Mouse (Mus musculus): Measurements from ENCODE around the gene Tfap2a. TPM values are rescaled to one million over a fixed set of nuclear protein-coding genes. Genes with fewer than 3 reads are reported as not detected.

Gene Tfap2a
- polyA plus RNA-seq, 1 experiment from 2014 or later = 0.10 TPM

- Histone ChIP-seq H3K4me2 (ENCODE audit: low read depth, low read length) (no peak overlapping the region), H3K4me3 (ENCODE audit: low read length) (no peak overlapping the region), H3K36me3 (ENCODE audit: control insufficient read depth, insufficient read depth, low read length) (no peaks in the 10 kb centered on the region), H3K27me3 (ENCODE audit: control insufficient read depth, insufficient read depth, low read depth, low read length) (peaks cover 89% of the 10 kb centered on the region), H3K9me3 (ENCODE audit: control insufficient read depth, low read length) (peaks cover 3% of the 10 kb centered on the region; the same call in 1 of the 2 replicates), H3K9ac (ENCODE audit: low read length) (no peak overlapping the region), H3K27ac (ENCODE audit: low read length) (no peak overlapping the region), H3K4me1 (replicated peaks; ENCODE audit: control insufficient read depth, insufficient read depth, low read length) (no peaks in the 10 kb centered on the region)
- no peak for ATAC-seq (ENCODE audit: low read depth)
- 13% methylated on average over 4 of the region's 4 CpGs for WGBS
Observed at GRCm38 (mm10) chr13:40743221-40743620, 5.0 kb upstream of the Tfap2a start.

- no peak for ATAC-seq (ENCODE audit: low read depth)
- H3K27me3 ChIP-seq (ENCODE audit: control insufficient read depth, insufficient read depth, low read depth, low read length) = peaks cover 93% of the 10 kb centered on the region
- H3K9me3 ChIP-seq (ENCODE audit: control insufficient read depth, low read length) = peaks cover 3% of the 10 kb centered on the region; the same call in 1 of the 2 replicates
- WGBS = 4% methylated on average over 25 of the region's 25 CpGs
- H3K4me3 ChIP-seq (ENCODE audit: low read length) = no peak overlapping the region
- H3K9ac ChIP-seq (ENCODE audit: low read length) = no peak overlapping the region
- no peak overlapping the region for H3K4me2 ChIP-seq (ENCODE audit: low read depth, low read length)
- no peaks in the 10 kb centered on the region for H3K4me1 ChIP-seq (replicated peaks; ENCODE audit: control insufficient read depth, insufficient read depth, low read length)
- no peak overlapping the region for H3K27ac ChIP-seq (ENCODE audit: low read length)
- no peaks in the 10 kb centered on the region for H3K36me3 ChIP-seq (ENCODE audit: control insufficient read depth, insufficient read depth, low read length)
Observed at GRCm38 (mm10) chr13:40741841-40742550, 3.8 kb upstream of the Tfap2a start.

- H3K9ac ChIP-seq (ENCODE audit: low read length) = no peak overlapping the region
- no peak overlapping the region for H3K4me3 ChIP-seq (ENCODE audit: low read length)
- no peaks in the 10 kb centered on the region for H3K36me3 ChIP-seq (ENCODE audit: control insufficient read depth, insufficient read depth, low read length)
- no peak overlapping the region for H3K27ac ChIP-seq (ENCODE audit: low read length)
- H3K4me2 ChIP-seq (ENCODE audit: low read depth, low read length) = no peak overlapping the region
- no peak for ATAC-seq (ENCODE audit: low read depth)
- 4% methylated on average over 7 of the region's 7 CpGs for WGBS
- H3K9me3 ChIP-seq (ENCODE audit: control insufficient read depth, low read length) = peaks cover 3% of the 10 kb centered on the region; the same call in 1 of the 2 replicates
- H3K27me3 ChIP-seq (ENCODE audit: control insufficient read depth, insufficient read depth, low read depth, low read length) = peaks cover 96% of the 10 kb centered on the region
- H3K4me1 ChIP-seq (replicated peaks; ENCODE audit: control insufficient read depth, insufficient read depth, low read length) = no peaks in the 10 kb centered on the region
Observed at GRCm38 (mm10) chr13:40741436-40741835, 3.3 kb upstream of the Tfap2a start.

- Histone ChIP-seq H3K4me2 (ENCODE audit: low read depth, low read length) (no peak overlapping the region), H3K9ac (ENCODE audit: low read length) (no peak overlapping the region), H3K27ac (ENCODE audit: low read length) (no peak overlapping the region), H3K4me1 (replicated peaks; ENCODE audit: control insufficient read depth, insufficient read depth, low read length) (no peaks in the 10 kb centered on the region), H3K36me3 (ENCODE audit: control insufficient read depth, insufficient read depth, low read length) (no peaks in the 10 kb centered on the region), H3K4me3 (ENCODE audit: low read length) (no peak overlapping the region), H3K27me3 (ENCODE audit: control insufficient read depth, insufficient read depth, low read depth, low read length) (peaks cover 98% of the 10 kb centered on the region), H3K9me3 (ENCODE audit: control insufficient read depth, low read length) (peaks cover 3% of the 10 kb centered on the region; the same call in 1 of the 2 replicates)
- WGBS = 2% methylated on average over 19 of the region's 19 CpGs
- ATAC-seq (ENCODE audit: low read depth) = no peak
Observed at GRCm38 (mm10) chr13:40740727-40741360, 2.7 kb upstream of the Tfap2a start.

- Histone ChIP-seq H3K4me1 (replicated peaks; ENCODE audit: control insufficient read depth, insufficient read depth, low read length) (0 out of 2 replicates have a peak, but pooled peaks cover 2% of the 10 kb centered on the region), H3K27me3 (ENCODE audit: control insufficient read depth, insufficient read depth, low read depth, low read length) (peaks cover 98% of the 10 kb centered on the region), H3K4me3 (ENCODE audit: low read length) (no peak overlapping the region), H3K4me2 (ENCODE audit: low read depth, low read length) (no peak overlapping the region), H3K36me3 (ENCODE audit: control insufficient read depth, insufficient read depth, low read length) (no peaks in the 10 kb centered on the region), H3K9ac (ENCODE audit: low read length) (no peak overlapping the region), H3K9me3 (ENCODE audit: control insufficient read depth, low read length) (no peaks in the 10 kb centered on the region), H3K27ac (ENCODE audit: low read length) (no peak overlapping the region)
- 2% methylated on average over 10 of the region's 10 CpGs for WGBS
- no peak for ATAC-seq (ENCODE audit: low read depth)
Observed at GRCm38 (mm10) chr13:40739901-40740300, 1.7 kb upstream of the Tfap2a start.

GRCm38 (mm10) chr13:40739121-40739650 lies 1.0 kb upstream of the Tfap2a start:
- Histone ChIP-seq H3K27ac (ENCODE audit: low read length) (no peak overlapping the region), H3K27me3 (ENCODE audit: control insufficient read depth, insufficient read depth, low read depth, low read length) (peaks cover 98% of the 10 kb centered on the region), H3K9ac (ENCODE audit: low read length) (no peak overlapping the region), H3K4me2 (ENCODE audit: low read depth, low read length) (no peak overlapping the region), H3K4me3 (ENCODE audit: low read length) (no peak overlapping the region), H3K36me3 (ENCODE audit: control insufficient read depth, insufficient read depth, low read length) (no peaks in the 10 kb centered on the region), H3K9me3 (ENCODE audit: control insufficient read depth, low read length) (no peaks in the 10 kb centered on the region), H3K4me1 (replicated peaks; ENCODE audit: control insufficient read depth, insufficient read depth, low read length) (peaks cover 2% of the 10 kb centered on the region; the same call in 1 of the 2 replicates)
- under 1% methylated on average over 17 of the region's 17 CpGs for WGBS
- no peak for ATAC-seq (ENCODE audit: low read depth)

- no peak for ATAC-seq (ENCODE audit: low read depth)
- H3K27ac ChIP-seq (ENCODE audit: low read length) = no peak overlapping the region
- H3K4me2 ChIP-seq (ENCODE audit: low read depth, low read length) = no peak overlapping the region
- no peak overlapping the region for H3K4me3 ChIP-seq (ENCODE audit: low read length)
- H3K27me3 ChIP-seq (ENCODE audit: control insufficient read depth, insufficient read depth, low read depth, low read length) = peaks cover 98% of the 10 kb centered on the region
- H3K9ac ChIP-seq (ENCODE audit: low read length) = no peak overlapping the region
- no peaks in the 10 kb centered on the region for H3K36me3 ChIP-seq (ENCODE audit: control insufficient read depth, insufficient read depth, low read length)
- no peaks in the 10 kb centered on the region for H3K9me3 ChIP-seq (ENCODE audit: control insufficient read depth, low read length)
- peaks cover 11% of the 10 kb centered on the region for H3K4me1 ChIP-seq (replicated peaks; ENCODE audit: control insufficient read depth, insufficient read depth, low read length)
- under 1% methylated on average over 20 of the region's 22 CpGs for WGBS
Observed at GRCm38 (mm10) chr13:40737761-40738160, 415 bp downstream of the Tfap2a start.

GRCm38 (mm10) chr13:40737099-40737498 lies 1.1 kb downstream of the Tfap2a start:
- no peak overlapping the region for H3K4me2 ChIP-seq (ENCODE audit: low read depth, low read length)
- H3K9me3 ChIP-seq (ENCODE audit: control insufficient read depth, low read length) = no peaks in the 10 kb centered on the region
- ATAC-seq (ENCODE audit: low read depth) = no peak
- H3K27ac ChIP-seq (ENCODE audit: low read length) = no peak overlapping the region
- peaks cover 97% of the 10 kb centered on the region for H3K27me3 ChIP-seq (ENCODE audit: control insufficient read depth, insufficient read depth, low read depth, low read length)
- peaks cover 11% of the 10 kb centered on the region for H3K4me1 ChIP-seq (replicated peaks; ENCODE audit: control insufficient read depth, insufficient read depth, low read length)
- no peaks in the 10 kb centered on the region for H3K36me3 ChIP-seq (ENCODE audit: control insufficient read depth, insufficient read depth, low read length)
- no peak overlapping the region for H3K4me3 ChIP-seq (ENCODE audit: low read length)
- 15% methylated on average over 15 of the region's 15 CpGs for WGBS
- H3K9ac ChIP-seq (ENCODE audit: low read length) = no peak overlapping the region

- WGBS = 18% methylated on average over 19 of the region's 19 CpGs
- peak overlapping the region; percentile 28; the same call in 1 of the 2 replicates for H3K4me2 ChIP-seq (ENCODE audit: low read depth, low read length)
- peaks cover 97% of the 10 kb centered on the region for H3K27me3 ChIP-seq (ENCODE audit: control insufficient read depth, insufficient read depth, low read depth, low read length)
- no peak overlapping the region for H3K27ac ChIP-seq (ENCODE audit: low read length)
- H3K9ac ChIP-seq (ENCODE audit: low read length) = no peak overlapping the region
- peak overlapping the region; percentile 31 for H3K4me3 ChIP-seq (ENCODE audit: low read length)
- ATAC-seq (ENCODE audit: low read depth) = no peak
- peaks cover 11% of the 10 kb centered on the region for H3K4me1 ChIP-seq (replicated peaks; ENCODE audit: control insufficient read depth, insufficient read depth, low read length)
- no peaks in the 10 kb centered on the region for H3K9me3 ChIP-seq (ENCODE audit: control insufficient read depth, low read length)
- no peaks in the 10 kb centered on the region for H3K36me3 ChIP-seq (ENCODE audit: control insufficient read depth, insufficient read depth, low read length)
Observed at GRCm38 (mm10) chr13:40736107-40736780, 1.9 kb downstream of the Tfap2a start.
